Mouse (Mus musculus): Measurements from ENCODE around the gene Chst3.
"Not testable (repeated sequence)": the region's sequence is repeated elsewhere in the genome, so short reads cannot be mapped to it uniquely, and the experiment has no call there.

The Chst3 gene

GRCm38 (mm10) chr10:60218591-60219499 lies at the start of gene Chst3:
Chst3 (minus strand) TSS chr10:60219260.
- no peak for DNase-seq (ENCODE audit: low spot score)

GRCm38 (mm10) chr10:60268738-60269137 lies 49.7 kb upstream of the Chst3 start:
- DNase-seq (ENCODE audit: low spot score): no peak

GRCm38 (mm10) chr10:60266842-60267401 lies 47.9 kb upstream of the Chst3 start:
- no peak for DNase-seq (ENCODE audit: low spot score)

GRCm38 (mm10) chr10:60265252-60265651 lies 46.2 kb upstream of the Chst3 start:
- DNase-seq (ENCODE audit: low spot score): no peak

GRCm38 (mm10) chr10:60263351-60263750 lies 44.3 kb upstream of the Chst3 start:
- no peak for DNase-seq (ENCODE audit: low spot score)

GRCm38 (mm10) chr10:60262386-60262785 lies 43.3 kb upstream of the Chst3 start:
- DNase-seq (ENCODE audit: low spot score): peak; percentile 55

GRCm38 (mm10) chr10:60261530-60261929 lies 42.5 kb upstream of the Chst3 start:
- DNase-seq (ENCODE audit: low spot score): no peak

GRCm38 (mm10) chr10:60260557-60261294 lies 41.7 kb upstream of the Chst3 start:
- no peak for DNase-seq (ENCODE audit: low spot score)

GRCm38 (mm10) chr10:60257261-60257825 lies 38.3 kb upstream of the Chst3 start:
- no peak for DNase-seq (ENCODE audit: low spot score)

- no peak for DNase-seq (ENCODE audit: low spot score)
These were observed 37.0 kb upstream of the Chst3 start for GRCm38 (mm10) chr10:60256088-60256487.

- DNase-seq (ENCODE audit: low spot score): no peak
These were observed 33.5 kb upstream of the Chst3 start for GRCm38 (mm10) chr10:60252606-60253005.

- DNase-seq (ENCODE audit: low spot score): no peak
These were observed 33.1 kb upstream of the Chst3 start for GRCm38 (mm10) chr10:60252187-60252586.

- DNase-seq (ENCODE audit: low spot score): no peak
These were observed 31.4 kb upstream of the Chst3 start for GRCm38 (mm10) chr10:60250426-60250965.

GRCm38 (mm10) chr10:60248345-60248744 lies 29.3 kb upstream of the Chst3 start:
- DNase-seq (ENCODE audit: low spot score): not testable (repeated sequence)

- DNase-seq (ENCODE audit: low spot score): no peak
These were observed 27.5 kb upstream of the Chst3 start for GRCm38 (mm10) chr10:60246519-60246918.

GRCm38 (mm10) chr10:60245635-60246034 lies 26.6 kb upstream of the Chst3 start:
- no peak for DNase-seq (ENCODE audit: low spot score)

GRCm38 (mm10) chr10:60245041-60245440 lies 26.0 kb upstream of the Chst3 start:
- peak; percentile 68 for DNase-seq (ENCODE audit: low spot score)

GRCm38 (mm10) chr10:60243941-60244340 lies 24.9 kb upstream of the Chst3 start:
- DNase-seq (ENCODE audit: low spot score): no peak

GRCm38 (mm10) chr10:60240416-60240815 lies 21.4 kb upstream of the Chst3 start:
- no peak for DNase-seq (ENCODE audit: low spot score)

- DNase-seq (ENCODE audit: low spot score): no peak
These were observed 18.6 kb upstream of the Chst3 start for GRCm38 (mm10) chr10:60237475-60238154.

GRCm38 (mm10) chr10:60235876-60236275 lies 16.8 kb upstream of the Chst3 start:
- DNase-seq (ENCODE audit: low spot score): not testable (repeated sequence)
